ENCODE assay signal across 8 mouse cellular contexts in the genomic region with DNA sequence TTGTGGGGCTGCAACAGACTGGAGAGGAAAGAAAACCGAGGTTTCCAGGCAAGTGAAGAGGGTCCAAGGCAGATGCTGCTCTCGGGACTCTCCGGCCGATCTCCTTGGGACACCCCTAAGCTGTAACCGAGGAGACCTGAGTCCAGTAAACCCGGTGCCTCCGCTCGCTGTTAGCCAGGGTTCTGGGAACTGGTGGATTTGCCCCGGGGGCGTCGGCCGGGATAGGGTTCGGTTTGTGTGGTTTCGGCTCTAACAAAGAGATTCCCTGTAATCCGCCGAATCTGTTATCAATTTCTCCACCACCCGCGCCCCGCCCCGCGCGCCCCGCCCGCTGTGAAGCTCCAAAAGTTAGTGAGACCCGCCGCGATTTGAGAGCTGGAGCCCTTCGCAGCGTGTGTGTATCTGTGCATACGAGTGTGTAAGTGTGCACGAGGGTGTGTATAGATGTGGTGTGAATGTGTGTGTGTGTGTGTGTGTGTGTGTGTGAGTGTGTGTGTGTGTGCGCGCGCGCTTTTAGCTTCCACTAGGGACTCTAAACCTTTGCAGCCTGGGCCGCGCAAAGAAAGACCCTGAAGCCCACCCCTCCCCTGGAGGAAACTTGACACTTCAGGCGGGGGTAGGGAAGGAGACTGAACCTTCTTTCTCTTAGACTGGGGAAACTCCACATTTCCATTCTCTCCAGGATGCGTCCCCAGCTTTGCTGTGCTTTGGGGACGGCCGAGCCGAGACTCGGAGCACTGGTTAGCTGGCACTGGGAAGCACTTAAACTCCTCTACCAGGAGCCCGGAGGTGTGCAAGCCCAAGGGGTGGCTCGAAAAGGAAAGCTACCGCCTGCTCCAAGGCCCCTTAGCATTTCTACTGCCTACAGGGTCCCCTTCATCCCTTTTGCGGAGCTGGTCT. TPM values are rescaled to one million over a fixed set of nuclear protein-coding genes. Genes with fewer than 3 reads are reported as not detected.
A peak's percentile ranks its signal among the peaks of the same experiment; 100 is the strongest.
DNase-seq lines count a peak whose midpoint lies in the region; ATAC-seq lines count a peak whose summit lies in the region.

No protein-coding gene starts in this region.

- under 1% methylated on average over 47 of the region's 47 CpGs for WGBS in forebrain, embryonic 16.5 days
- 4% methylated on average over 47 of the region's 47 CpGs for WGBS in intestine, embryonic 16.5 days
- 1% methylated on average over 47 of the region's 47 CpGs for WGBS in midbrain, embryonic 16.5 days

- intact Hi-C loops in left cerebral cortex, postnatal 36 days (cut with DNase I): loop anchor here (5.0 to 10.0 kb wide), 4 partner anchors 225 to 578 kb away; no protein-coding TSS in a partner anchor
- intact Hi-C loops in left cerebral cortex, postnatal 25 days (cut with DNase I): loop anchor here (2.0 to 10.0 kb wide), 5 partner anchors 185 to 583 kb away; no protein-coding TSS in a partner anchor

- H3K27ac ChIP-seq in brown adipose tissue, adult 24 weeks (replicated peaks; ENCODE audit: low read depth, low read length): no peak overlapping the region
- H3K27ac ChIP-seq in forebrain, embryonic 16.5 days (ENCODE audit: low read length): peak overlapping the region; percentile 46
- peak overlapping the region; percentile 52 for H3K27ac ChIP-seq in intestine, embryonic 16.5 days (ENCODE audit: low read length)
- peak overlapping the region; percentile 24; the same call in 1 of the 2 replicates for H3K27ac ChIP-seq in midbrain, embryonic 16.5 days (ENCODE audit: low read length)

- no peaks in the 10 kb centered on the region for H3K4me1 ChIP-seq in brown adipose tissue, adult 24 weeks (ENCODE audit: control insufficient read depth, insufficient read depth, insufficient read length, low read length)
- peaks cover 59% of the 10 kb centered on the region for H3K4me1 ChIP-seq in forebrain, embryonic 16.5 days (replicated peaks; ENCODE audit: control insufficient read depth, insufficient read depth, low read length)
- H3K4me1 ChIP-seq in intestine, embryonic 16.5 days (ENCODE audit: control insufficient read depth, insufficient read depth, low read length): peaks cover 18% of the 10 kb centered on the region
- H3K4me1 ChIP-seq in midbrain, embryonic 16.5 days (ENCODE audit: control insufficient read depth, insufficient read depth, low read length): peaks cover 45% of the 10 kb centered on the region

- H3K9ac ChIP-seq in forebrain, embryonic 16.5 days (replicated peaks; ENCODE audit: low read depth, low read length): peak overlapping the region; percentile 57
- H3K9ac ChIP-seq in intestine, embryonic 16.5 days (ENCODE audit: low read depth, low read length): peak overlapping the region; percentile 66
- H3K9ac ChIP-seq in midbrain, embryonic 16.5 days (ENCODE audit: low read depth, low read length): peak overlapping the region; percentile 52; the same call in 1 of the 2 replicates

- H3K36me3 ChIP-seq in forebrain, embryonic 16.5 days (ENCODE audit: control insufficient read depth, insufficient read depth): no peaks in the 10 kb centered on the region
- no peaks in the 10 kb centered on the region for H3K36me3 ChIP-seq in intestine, embryonic 16.5 days (ENCODE audit: control insufficient read depth, insufficient read depth, low read length)
- H3K36me3 ChIP-seq in midbrain, embryonic 16.5 days (ENCODE audit: control insufficient read depth, insufficient read depth, low read length): no peaks in the 10 kb centered on the region

- peak overlapping the region; percentile 96 for H3K4me2 ChIP-seq in forebrain, embryonic 16.5 days (ENCODE audit: low read length)
- H3K4me2 ChIP-seq in intestine, embryonic 16.5 days (ENCODE audit: low read depth, low read length): peak overlapping the region; percentile 75
- H3K4me2 ChIP-seq in midbrain, embryonic 16.5 days (ENCODE audit: low read length): peak overlapping the region; percentile 89

- no peaks in the 10 kb centered on the region for H3K9me3 ChIP-seq in forebrain, embryonic 16.5 days (ENCODE audit: control insufficient read depth, low read length)
- H3K9me3 ChIP-seq in intestine, embryonic 16.5 days (ENCODE audit: control insufficient read depth, low read length): no peaks in the 10 kb centered on the region
- H3K9me3 ChIP-seq in midbrain, embryonic 16.5 days (replicated peaks; ENCODE audit: control insufficient read depth, low read length, poor library complexity, severe bottlenecking): no peaks in the 10 kb centered on the region

- DNase-seq in left cerebral cortex, postnatal 36 days (ENCODE audit: low spot score in 2 of 2): peak; percentile 14 to 19
- DNase-seq in left cerebral cortex, postnatal 25 days (ENCODE audit: low spot score in 2 of 2): no peak
- DNase-seq in left cerebral cortex, adult 9 months (ENCODE audit: low spot score in 2 of 2): no peak

- H3K27me3 ChIP-seq in forebrain, embryonic 16.5 days (replicated peaks; ENCODE audit: control insufficient read depth, insufficient read depth, low read length): peaks cover 46% of the 10 kb centered on the region
- peaks cover 42% of the 10 kb centered on the region for H3K27me3 ChIP-seq in intestine, embryonic 16.5 days (replicated peaks; ENCODE audit: control insufficient read depth, insufficient read depth, low read length)
- H3K27me3 ChIP-seq in midbrain, embryonic 16.5 days (ENCODE audit: control insufficient read depth, insufficient read depth, low read depth, low read length): peaks cover 19% of the 10 kb centered on the region

- ATAC-seq in forebrain, embryonic 16.5 days: no peak
- no peak for ATAC-seq in intestine, embryonic 16.5 days
- no peak; the same call in 1 of the 2 replicates for ATAC-seq in midbrain, embryonic 16.5 days
- no peak for ATAC-seq in erythroid progenitor cell, adult 5-6 weeks (replicated peaks; ENCODE audit: low FRiP score, poor library complexity, severe bottlenecking)

- peak overlapping the region; percentile 32 for H3K4me3 ChIP-seq in brown adipose tissue, adult 24 weeks (ENCODE audit: insufficient read depth, low read depth, low read length)
- peak overlapping the region; percentile 35 for H3K4me3 ChIP-seq in forebrain, embryonic 16.5 days (replicated peaks; ENCODE audit: low read length)
- peak overlapping the region; percentile 69 for H3K4me3 ChIP-seq in intestine, embryonic 16.5 days (ENCODE audit: low read length)
- H3K4me3 ChIP-seq in midbrain, embryonic 16.5 days (ENCODE audit: low read depth, low read length): peak overlapping the region; percentile 41

RNA-seq across cellular contexts. Expression of a gene that starts 5.1 kb away (rescaled TPM):
- total RNA-seq in left cerebral cortex, postnatal 36 days (2021): 10 to 100 TPM in 1 of 2 experiments, 1 to 10 TPM in 1; 6.5 to 11.4 TPM
- 1 to 10 TPM; 7.6 to 7.7 TPM for total RNA-seq in left cerebral cortex, postnatal 25 days (2021)
- 6.4 and 10.7 TPM in 2 replicates for polyA plus RNA-seq in brown adipose tissue, adult 24 weeks (2012; ENCODE audit: insufficient read depth, insufficient read length, missing spikeins)
- 11.8 and 12.0 TPM in 2 replicates for polyA plus RNA-seq in forebrain, embryonic 16.5 days (2015; fragmentation: Nextera tagmentation; extraction: Ambion mirVana)
- polyA plus RNA-seq in intestine, embryonic 16.5 days (2015; fragmentation: Nextera tagmentation; extraction: Ambion mirVana): 15.9 and 17.6 TPM in 2 replicates
- polyA plus RNA-seq in midbrain, embryonic 16.5 days (2015; fragmentation: Nextera tagmentation; extraction: Ambion mirVana): 13.4 and 13.8 TPM in 2 replicates
- not detected in 2 replicates for total RNA-seq in erythroid progenitor cell, adult 5-6 weeks (2015; ENCODE audit: low replicate concordance)
- not detected in 2 replicates for total RNA-seq in erythroid progenitor cell, adult 5-6 weeks (2017; ENCODE audit: low replicate concordance)

Comparison
In these comparisons a context has a peak if more than half of its experiments do, and no peak if none do; other contexts are left out.
1. DNase-seq: peak in left cerebral cortex, postnatal 36 days (2 of 2); none in left cerebral cortex, postnatal 25 days (0 of 2) and left cerebral cortex, adult 9 months (0 of 2).
2. Peak in every context shown above with its lines, with median percentiles within 50 percentile points of each other: H3K4me3 ChIP-seq, H3K4me2 ChIP-seq and H3K9ac ChIP-seq.